Mouse (Mus musculus) lung, postnatal 0 days (tissue): ENCODE results near the gene Ptch1.

Experiments
- CTCF ChIP-seq: IDR thresholded peaks from 2 replicates; pipeline ENCODE4 v1.5.1; 2016; ENCODE audit warnings: antibody characterized with exemption, mild to moderate bottlenecking
- EP300 ChIP-seq: IDR thresholded peaks from 2 replicates; pipeline ENCODE4 v1.6.1; 2016; ENCODE audit warnings: antibody characterized with exemption, mild to moderate bottlenecking, control low read depth

- TF ChIP-seq EP300 (no peak), CTCF (no peak)
Observed at GRCm38 (mm10) chr13:63544967-63545253, 28.5 kb downstream of the Ptch1 start.
